Mouse (Mus musculus) lung, postnatal 0 days (tissue): ENCODE results near the gene Sat2. TPM values are rescaled to one million over a fixed set of nuclear protein-coding genes. Genes with fewer than 3 reads are reported as not detected.

Experiments
- ATAC-seq: fragments of 200-750 bp; cut with Nextera tagmentation; 2 replicates; pipeline ENCODE4 v1.8.0; 2017; ENCODE audit warnings: moderate library complexity
- DNase-seq: peaks from one replicate; pipeline ENCODE4 v3.0.0-alpha.2; 2016; ENCODE audit warnings: low spot score
- H3K27ac ChIP-seq: fragments of 300-500 bp; sonication (generic); 2 replicates; pipeline ENCODE4 v1.5.1; 2014; ENCODE audit warnings: antibody characterized with exemption, mild to moderate bottlenecking, low read length, mixed read lengths
- H3K27me3 ChIP-seq: fragments of 300-500 bp; sonication (generic); replicated peaks from 2 replicates; pipeline ENCODE4 v1.6.1; 2014; ENCODE audit warnings: low read length, mixed read lengths; ENCODE audit not compliant: insufficient read depth
- H3K36me3 ChIP-seq: fragments of 300-500 bp; sonication (generic); 2 replicates; pipeline ENCODE4 v1.6.1; 2014; ENCODE audit warnings: low read length, mixed read lengths; ENCODE audit not compliant: insufficient read depth
- H3K4me1 ChIP-seq: fragments of 300-500 bp; sonication (generic); 2 replicates; pipeline ENCODE4 v1.6.1; 2014; ENCODE audit warnings: antibody characterized with exemption, low read depth, low read length, mixed read lengths; ENCODE audit not compliant: insufficient read depth
- H3K4me2 ChIP-seq: fragments of 300-500 bp; sonication (generic); replicated peaks from 2 replicates; pipeline ENCODE4 v1.6.1; 2014; ENCODE audit warnings: low read depth, mild to moderate bottlenecking, low read length, moderate library complexity, mixed read lengths
- H3K4me3 ChIP-seq: fragments of 300-500 bp; sonication (generic); 2 replicates; pipeline ENCODE4 v1.5.1; 2014; ENCODE audit warnings: low read depth, low read length
- H3K9ac ChIP-seq: fragments of 300-500 bp; sonication (generic); replicated peaks from 2 replicates; pipeline ENCODE4 v1.6.1; 2014; ENCODE audit warnings: low read depth, mild to moderate bottlenecking
- H3K9me3 ChIP-seq: fragments of 300-500 bp; sonication (generic); 2 replicates; pipeline ENCODE4 v1.6.1; 2016; ENCODE audit warnings: low read length, mixed read lengths
- CTCF ChIP-seq: IDR thresholded peaks from 2 replicates; pipeline ENCODE4 v1.5.1; 2016; ENCODE audit warnings: antibody characterized with exemption, mild to moderate bottlenecking
- EP300 ChIP-seq: IDR thresholded peaks from 2 replicates; pipeline ENCODE4 v1.6.1; 2016; ENCODE audit warnings: antibody characterized with exemption, mild to moderate bottlenecking, control low read depth
- WGBS: fragments of 180-500 bp; shearing (Covaris S2); extraction: QIAGEN DNeasy Blood & Tissue Kit; methylation state at CpG from one replicate; pipeline ENCODE4 v1.1.7; 2014; 5-methylcytosine and 5-hydroxymethylcytosine counted together
- polyA plus RNA-seq: library from polyadenylated mRNA; unstranded; fragments of >200 nt; fragmentation: Nextera tagmentation; extraction: Ambion mirVana; gene quantifications from 2 replicates; pipeline ENCODE4 v1.2.1, GENCODE M21; 2015

Gene Sat2
- 14.4 and 16.3 TPM in 2 replicates for polyA plus RNA-seq

DNA sequence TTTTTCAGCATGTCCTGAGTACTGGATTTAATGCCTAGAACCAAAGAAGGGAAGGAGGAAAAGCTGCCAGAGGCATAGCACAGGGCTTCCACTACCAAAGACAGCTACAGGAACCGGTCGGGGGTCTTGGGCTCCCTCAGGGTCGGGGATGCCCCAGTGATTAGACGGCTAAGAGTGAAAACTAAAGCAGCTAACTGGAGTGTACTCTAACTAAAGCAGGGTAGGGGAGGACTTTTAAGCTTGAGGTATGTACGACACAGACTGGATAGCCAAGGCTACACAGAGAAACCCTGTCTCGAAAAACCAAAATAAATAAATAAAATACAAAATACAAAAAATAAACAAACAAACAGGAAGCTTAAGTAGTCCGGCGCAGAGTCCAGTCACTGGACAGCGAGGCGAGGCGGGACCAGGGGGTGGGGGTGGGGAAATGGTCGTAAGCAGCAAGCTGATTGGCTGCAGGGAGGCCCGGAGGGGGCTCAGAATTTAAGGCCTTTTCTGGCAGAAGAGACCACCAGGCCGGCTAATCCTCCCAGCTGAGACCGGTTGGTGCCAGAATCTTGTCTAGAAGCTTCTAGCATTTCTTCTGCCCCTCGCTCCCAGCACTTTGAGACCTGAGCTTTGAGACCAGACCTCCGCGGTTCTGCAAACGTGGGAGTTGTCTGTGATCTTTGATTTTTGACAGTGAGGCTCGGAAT, at the start of gene Sat2:
Sat2 (plus strand) TSS at position 454 of the 698 bp plus-strand sequence.
- no peaks in the 10 kb centered on the region for H3K27me3 ChIP-seq
- ATAC-seq: peak; percentile 87
- peak; percentile 86 for DNase-seq
- peak within 1 kb of the TSS; percentile 43 for H3K27ac ChIP-seq
- H3K4me2 ChIP-seq: peak within 1 kb of the TSS; percentile 56
- TF ChIP-seq EP300 (no peak), CTCF (no peak)
- peak within 1 kb of the TSS; percentile 46 for H3K4me3 ChIP-seq
- H3K9ac ChIP-seq: peak within 1 kb of the TSS; percentile 54
- no peaks in the 10 kb centered on the region for H3K4me1 ChIP-seq
- no peaks in the 10 kb centered on the region for H3K9me3 ChIP-seq
- 2% methylated on average over 20 of the region's 20 CpGs for WGBS
- H3K36me3 ChIP-seq: no peaks in the 10 kb centered on the region

DNA sequence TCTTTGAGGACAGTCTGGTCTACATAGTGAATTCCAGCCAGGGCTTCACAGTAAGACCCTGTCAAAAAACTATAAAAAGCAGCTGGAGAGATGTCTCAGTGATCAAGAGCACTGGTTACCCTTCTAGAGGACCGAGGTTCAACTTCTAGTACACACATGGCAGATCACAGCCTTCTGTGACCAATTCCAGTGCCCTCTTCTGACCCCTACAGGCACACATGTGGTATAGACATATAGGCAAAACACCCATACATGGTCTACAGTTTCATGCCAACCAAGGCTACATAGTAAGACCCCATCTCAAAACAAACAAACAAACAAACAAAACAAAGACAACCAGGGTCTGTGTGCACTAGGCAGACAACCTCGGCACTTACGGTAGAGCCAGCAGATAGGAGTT, 46.6 kb upstream of the Sat2 start:
- peak; percentile 61 for DNase-seq
- H3K9me3 ChIP-seq: no peaks in the 10 kb centered on the region
- no peak overlapping the region for H3K27ac ChIP-seq
- H3K27me3 ChIP-seq: no peaks in the 10 kb centered on the region
- H3K9ac ChIP-seq: no peak overlapping the region
- ATAC-seq: no peak
- no peak overlapping the region for H3K4me3 ChIP-seq
- WGBS: 58% methylated on average over 3 of the region's 3 CpGs
- H3K4me2 ChIP-seq: no peak overlapping the region
- no peaks in the 10 kb centered on the region for H3K36me3 ChIP-seq
- peak; percentile 75 for TF ChIP-seq CTCF
- TF ChIP-seq EP300: no peak
- H3K4me1 ChIP-seq: peaks cover 5% of the 10 kb centered on the region; the same call in 1 of the 2 replicates

DNA sequence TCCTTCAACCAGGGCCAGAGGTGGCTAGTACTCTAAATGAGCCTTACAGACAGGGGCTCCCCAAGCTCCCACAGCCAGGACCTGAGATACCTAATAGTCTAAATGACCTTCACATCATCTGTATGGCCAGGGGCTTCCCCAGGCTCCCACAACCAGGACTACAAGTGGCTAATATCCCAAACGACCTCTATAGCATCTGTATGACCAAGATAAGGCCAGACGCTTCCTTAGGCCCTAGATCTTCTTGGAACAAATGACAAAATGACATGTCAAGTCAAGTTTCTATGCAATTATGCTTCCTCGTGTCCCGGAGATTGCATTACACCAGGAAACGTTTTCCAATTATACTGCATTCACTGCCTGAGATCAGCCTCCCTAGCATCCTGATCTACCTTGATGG, 45.5 kb upstream of the Sat2 start:
- H3K4me2 ChIP-seq: no peak overlapping the region
- H3K4me3 ChIP-seq: no peak overlapping the region
- H3K27me3 ChIP-seq: no peaks in the 10 kb centered on the region
- H3K9ac ChIP-seq: no peak overlapping the region
- TF ChIP-seq EP300: no peak
- no peak for TF ChIP-seq CTCF
- 57% methylated on average over 5 of the region's 5 CpGs for WGBS
- ATAC-seq (no peak), DNase-seq (no peak)
- H3K4me1 ChIP-seq: peaks cover 5% of the 10 kb centered on the region; the same call in 1 of the 2 replicates
- H3K36me3 ChIP-seq: no peaks in the 10 kb centered on the region
- no peaks in the 10 kb centered on the region for H3K9me3 ChIP-seq
- H3K27ac ChIP-seq: no peak overlapping the region

DNA sequence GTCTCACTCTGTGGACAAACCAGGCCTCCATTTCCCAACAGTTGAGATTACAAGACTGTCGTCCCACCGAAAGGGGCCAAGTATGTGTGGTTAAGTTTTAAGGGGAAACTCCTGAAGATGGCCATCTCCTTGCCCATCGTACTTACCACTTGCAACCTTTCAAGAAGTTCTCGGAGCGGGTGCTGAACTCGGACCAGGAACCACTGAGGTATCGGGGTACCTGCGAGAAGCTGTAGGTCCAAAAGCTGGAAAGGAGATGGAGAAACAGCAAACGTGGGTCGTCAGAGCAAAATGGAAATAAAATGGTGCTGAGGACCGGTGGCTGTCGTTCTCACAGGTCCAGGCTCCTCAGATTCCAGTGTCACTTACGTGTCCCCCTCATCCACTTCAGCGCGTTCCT, 43.5 kb upstream of the Sat2 start:
- H3K27ac ChIP-seq: no peak overlapping the region
- no peak for TF ChIP-seq CTCF
- TF ChIP-seq EP300: no peak
- DNase-seq (no peak), ATAC-seq (no peak)
- H3K4me3 ChIP-seq: peak overlapping the region; percentile 51
- peak overlapping the region; percentile 41 for H3K9ac ChIP-seq
- H3K27me3 ChIP-seq: no peaks in the 10 kb centered on the region
- H3K4me1 ChIP-seq: peaks cover 5% of the 10 kb centered on the region; the same call in 1 of the 2 replicates
- no peaks in the 10 kb centered on the region for H3K36me3 ChIP-seq
- whole genome bisulfite sequencing: 10% methylated on average over 15 of the region's 15 CpGs
- H3K9me3 ChIP-seq: no peaks in the 10 kb centered on the region
- peak overlapping the region; percentile 91 for H3K4me2 ChIP-seq

DNA sequence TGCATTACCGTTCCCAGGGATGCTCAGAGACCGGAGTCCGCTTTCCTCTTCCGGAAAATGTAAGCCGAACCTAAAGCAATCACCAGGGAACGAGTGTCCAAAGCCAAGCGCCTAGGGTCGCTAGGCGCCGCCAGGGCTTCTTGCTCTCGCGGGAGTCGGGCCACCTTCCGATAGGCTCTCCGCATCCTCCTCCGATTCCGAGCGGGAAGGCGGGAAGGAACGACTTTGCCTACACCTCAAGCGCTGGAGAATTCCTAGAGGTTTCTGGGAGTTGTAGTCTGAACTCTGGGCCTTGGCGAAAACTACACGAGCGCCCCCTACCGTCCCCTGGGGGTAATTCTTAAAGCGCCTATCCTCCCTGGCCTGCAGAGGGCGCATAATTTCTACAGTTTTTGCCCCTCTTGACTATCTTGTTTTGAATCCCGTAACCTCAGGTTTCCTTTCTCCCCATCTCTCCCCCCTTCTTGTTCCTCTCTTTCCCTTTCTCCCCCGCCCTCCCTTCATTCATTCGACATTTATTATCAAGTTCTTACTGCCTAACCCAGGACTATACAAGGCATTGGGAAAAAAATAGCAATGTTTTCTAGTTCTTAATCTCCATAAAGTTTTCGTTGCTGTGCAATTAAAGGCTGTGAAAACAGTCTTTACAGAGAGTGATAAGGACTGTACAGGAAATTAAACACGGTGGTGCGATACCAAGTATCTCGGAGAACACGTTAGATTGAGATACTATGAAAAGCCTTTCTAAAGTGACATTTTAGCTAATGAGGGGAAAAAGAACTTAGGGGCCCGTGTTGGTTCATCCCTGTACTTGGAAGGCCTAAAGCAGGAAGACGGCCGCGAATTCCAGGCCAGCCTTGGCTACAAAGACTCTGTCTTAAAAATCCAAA, 42.5 kb upstream of the Sat2 start:
- under 1% methylated on average over 39 of the region's 39 CpGs for WGBS
- peak; percentile 100 for TF ChIP-seq CTCF
- peak; percentile 58; the same call in 1 of the 2 replicates for TF ChIP-seq EP300
- H3K27me3 ChIP-seq: no peaks in the 10 kb centered on the region
- peaks cover 5% of the 10 kb centered on the region; the same call in 1 of the 2 replicates for H3K4me1 ChIP-seq
- H3K4me2 ChIP-seq: peak overlapping the region; percentile 92
- H3K36me3 ChIP-seq: no peaks in the 10 kb centered on the region
- peak overlapping the region; percentile 51 for H3K4me3 ChIP-seq
- ATAC-seq: peak; percentile 92
- DNase-seq: peak; percentile 100
- H3K9ac ChIP-seq: peak overlapping the region; percentile 46
- peak overlapping the region; percentile 96 for H3K27ac ChIP-seq
- no peaks in the 10 kb centered on the region for H3K9me3 ChIP-seq

DNA sequence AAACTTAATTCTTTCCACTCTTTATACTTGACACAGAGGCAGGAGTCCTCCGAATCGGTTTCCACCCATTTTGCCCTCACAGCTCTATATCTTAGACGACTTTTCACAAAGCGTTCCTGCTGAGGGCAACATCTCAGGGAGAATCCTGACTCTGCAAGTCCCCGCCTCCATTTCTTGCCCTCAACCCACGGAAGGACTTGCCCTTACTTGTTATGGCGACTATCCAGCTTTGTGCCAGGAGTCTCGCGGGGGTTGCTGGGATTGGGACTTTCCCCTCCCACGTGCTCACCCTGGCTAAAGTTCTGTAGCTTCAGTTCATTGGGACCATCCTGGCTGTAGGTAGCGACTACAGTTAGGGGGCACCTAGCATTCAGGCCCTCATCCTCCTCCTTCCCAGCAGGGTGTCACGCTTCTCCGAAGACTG, 41.7 kb upstream of the Sat2 start, which contains the start of the genes Wrap53 and Trp53:
Wrap53 (minus strand) TSS at position 165 of the 424 bp plus-strand sequence.
Trp53 (plus strand) TSS at position 269 of the 424 bp plus-strand sequence.
- ATAC-seq: peak; percentile 65
- peaks cover 5% of the 10 kb centered on the region; the same call in 1 of the 2 replicates for H3K4me1 ChIP-seq
- peak within 1 kb of the TSS; percentile 51 for H3K4me3 ChIP-seq
- no peaks in the 10 kb centered on the region for H3K36me3 ChIP-seq
- H3K9me3 ChIP-seq: no peaks in the 10 kb centered on the region
- WGBS: 0% methylated on average over 13 of the region's 13 CpGs
- DNase-seq: peak; percentile 99
- peak within 1 kb of the TSS; percentile 96 for H3K27ac ChIP-seq
- peak within 1 kb of the TSS; percentile 92 for H3K4me2 ChIP-seq
- H3K27me3 ChIP-seq: no peaks in the 10 kb centered on the region
- peak within 1 kb of the TSS; percentile 46 for H3K9ac ChIP-seq
- TF ChIP-seq EP300: no peak
- TF ChIP-seq CTCF: peak; percentile 18; the same call in 1 of the 2 replicates
